Mouse (Mus musculus) retina, adult 2 months (tissue): ENCODE results near the gene 1110004F10Rik.

Experiments used
- DNase-seq: peaks from one replicate; pipeline ENCODE4 v3.0.0-alpha.2; 2012; ENCODE audit warnings: low read depth, low spot score

1110004F10Rik gene

DNA sequence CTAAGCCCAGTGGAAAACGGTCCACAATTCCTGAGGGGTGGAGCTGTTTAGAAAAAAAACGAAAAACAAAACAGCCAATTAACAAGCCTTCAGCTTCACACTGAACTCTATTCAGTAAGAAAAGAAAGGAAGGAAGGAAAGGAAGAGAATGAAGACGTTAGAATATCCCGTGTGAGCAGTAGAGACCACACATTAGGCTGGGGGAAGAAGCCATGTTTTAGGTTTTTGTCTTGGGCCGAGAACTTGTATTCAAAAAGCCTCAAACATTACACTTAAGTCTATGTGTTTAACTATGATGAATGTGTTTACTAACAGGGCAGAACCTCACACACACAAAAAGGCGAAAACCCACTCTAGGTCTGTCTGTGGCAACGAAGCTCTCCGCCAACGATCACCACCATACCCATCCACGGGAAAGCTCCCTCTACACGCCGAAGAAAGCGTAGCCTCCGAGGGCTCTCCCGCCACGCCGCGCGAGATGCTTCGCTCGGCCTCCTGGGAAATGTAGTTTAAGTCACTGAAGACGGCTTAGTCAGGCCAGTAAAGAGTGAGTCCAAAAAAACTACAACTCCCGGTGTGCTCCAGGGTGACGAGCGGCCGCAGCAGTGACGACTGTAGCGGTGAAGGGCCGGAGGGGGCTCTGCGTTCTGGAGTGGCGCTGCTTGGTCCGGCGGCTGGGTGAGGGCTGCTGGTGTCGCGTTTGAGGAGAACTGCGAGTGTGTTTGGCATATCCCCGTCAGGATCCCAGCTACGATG is 53.7 kb downstream of the 1110004F10Rik start:
- DNase-seq = peak; percentile 97

DNA sequence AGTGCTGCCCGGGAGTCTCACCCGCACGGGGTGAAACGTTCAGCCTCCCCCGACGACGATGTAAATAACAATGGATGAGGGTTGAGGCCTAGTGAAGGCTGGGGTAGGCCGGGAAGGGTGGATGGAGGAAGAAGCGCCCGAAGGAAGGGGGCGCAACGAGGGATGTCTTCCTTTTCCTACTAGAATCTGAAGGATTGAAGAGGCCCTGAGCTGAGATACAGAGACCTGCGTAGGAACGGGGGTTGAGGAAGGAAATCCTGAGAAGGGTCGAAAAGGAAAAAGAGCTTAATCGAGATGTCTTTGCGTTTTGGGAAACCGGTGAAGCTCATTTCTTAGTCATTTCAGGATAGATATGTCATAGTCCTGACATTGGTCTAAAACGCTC is 54.3 kb downstream of the 1110004F10Rik start:
- no peak for DNase-seq

DNA sequence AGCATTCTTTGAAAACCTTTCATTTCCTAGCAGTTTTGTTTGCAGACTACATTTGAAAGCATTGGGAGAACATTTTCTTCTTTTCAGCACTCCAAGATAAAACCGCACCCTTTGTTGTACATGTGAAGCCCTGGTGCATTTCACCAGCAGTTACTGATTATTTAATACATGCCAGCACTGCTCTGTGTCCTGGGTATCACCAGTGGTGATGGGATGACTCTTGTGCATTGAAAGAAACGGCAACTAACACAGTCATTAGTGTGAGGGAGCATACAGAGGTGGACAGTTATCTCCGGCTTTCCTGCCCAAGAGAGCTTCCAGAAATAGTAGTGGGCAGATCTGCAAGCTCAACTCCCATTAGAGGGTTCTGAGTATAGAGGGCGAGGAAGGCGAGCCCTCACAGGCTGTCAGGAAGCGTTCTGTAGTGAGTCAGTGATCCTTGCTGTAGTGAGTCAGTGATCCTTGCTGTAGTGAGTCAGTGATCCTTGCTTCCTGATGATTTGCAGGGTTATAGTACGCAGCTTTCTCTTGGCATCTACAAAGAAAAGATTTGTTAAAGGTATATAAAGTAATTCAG is 60.8 kb downstream of the 1110004F10Rik start:
- no peak for DNase-seq

DNA sequence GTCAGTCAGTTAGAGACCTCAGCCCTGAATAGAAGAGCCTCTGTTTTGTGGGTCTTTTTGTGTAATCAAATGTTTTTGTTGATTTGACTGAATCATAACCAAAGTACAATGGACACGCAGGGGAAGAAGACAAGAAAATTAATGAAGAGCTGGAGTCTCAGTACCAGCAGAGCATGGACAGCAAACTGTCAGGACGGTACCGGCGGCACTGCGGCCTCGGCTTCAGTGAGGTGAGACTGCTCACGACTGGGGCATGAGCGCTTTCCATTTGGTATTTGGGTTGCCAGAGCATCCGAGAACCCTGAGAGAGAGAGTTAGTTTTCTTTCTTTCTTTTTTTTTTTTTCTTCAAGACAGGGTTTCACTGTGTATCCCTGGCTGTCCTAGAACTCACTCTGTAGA is 63.9 kb downstream of the 1110004F10Rik start:
- no peak for DNase-seq

DNA sequence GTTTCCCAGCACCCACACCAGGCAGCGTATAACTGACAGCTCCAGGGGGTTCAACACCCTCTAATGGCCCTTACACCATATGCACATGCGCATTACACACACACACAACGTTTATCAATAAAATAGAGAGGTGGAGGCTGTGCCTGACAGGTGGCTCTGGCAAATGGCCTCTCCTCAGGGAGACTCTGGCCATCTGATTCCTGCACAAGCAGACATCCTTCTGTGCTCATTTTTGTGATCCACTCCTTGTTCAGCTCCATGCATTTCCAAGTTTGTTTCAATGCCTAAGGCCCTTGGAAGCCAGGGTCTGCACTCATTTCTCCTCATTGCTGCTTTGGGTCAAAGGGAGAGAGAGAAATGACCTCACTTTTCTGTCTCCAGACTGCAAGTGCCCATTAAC is 71.5 kb downstream of the 1110004F10Rik start:
- no peak for DNase-seq

DNA sequence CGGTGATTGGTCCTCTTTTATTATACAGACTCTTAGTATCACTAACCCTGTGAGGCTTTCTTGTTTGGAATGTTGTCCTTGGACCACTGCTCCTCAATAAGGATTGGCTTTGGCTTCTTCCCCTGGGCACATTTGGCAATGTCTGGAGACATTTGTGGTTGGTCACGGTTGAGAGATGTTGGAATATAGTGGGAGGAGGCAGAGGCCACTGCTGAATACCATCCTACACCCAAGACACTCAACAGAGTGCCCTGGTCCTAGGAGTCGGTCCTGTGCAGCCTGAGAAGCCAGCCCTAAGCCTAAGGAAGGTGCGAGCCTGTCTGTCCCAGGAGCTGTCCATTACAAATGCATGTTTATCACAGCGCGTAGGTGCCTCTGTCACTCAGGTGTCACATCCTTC is 72.3 kb downstream of the 1110004F10Rik start:
- no peak for DNase-seq

DNA sequence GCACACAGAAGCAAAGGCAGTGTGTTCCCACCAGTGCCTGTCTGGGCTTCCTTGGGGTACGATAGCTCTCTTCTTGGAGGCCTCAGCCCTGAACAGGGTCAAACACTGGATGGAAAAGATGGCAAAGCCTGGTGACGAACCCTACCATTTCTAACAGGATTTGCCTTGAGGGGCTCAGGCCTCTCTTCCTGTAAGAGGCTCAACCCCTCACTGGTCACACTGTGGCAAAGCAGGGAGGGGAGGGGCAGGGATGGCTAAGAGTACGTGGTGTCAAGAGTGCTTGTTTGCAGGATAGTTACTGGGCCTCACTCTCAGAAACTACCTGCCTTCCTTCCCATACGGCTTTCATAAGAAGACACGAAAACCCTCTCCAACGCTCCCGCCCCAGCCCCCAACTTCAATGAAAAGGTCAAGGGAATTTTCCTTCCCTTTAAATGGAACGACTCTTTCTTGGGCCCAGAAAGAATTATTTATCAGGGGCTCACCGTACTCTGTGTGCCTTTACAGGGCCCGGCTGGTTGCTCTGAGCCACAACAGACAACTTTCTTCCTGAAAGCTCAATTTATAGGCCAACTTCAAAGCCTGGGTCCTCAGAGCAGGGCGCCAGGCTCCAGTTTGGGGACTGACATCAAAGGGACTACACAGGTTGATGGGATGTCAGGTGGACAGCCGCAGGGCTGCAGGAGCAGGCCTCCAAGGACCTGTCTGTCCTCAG is 76.2 kb downstream of the 1110004F10Rik start:
- DNase-seq = no peak

DNA sequence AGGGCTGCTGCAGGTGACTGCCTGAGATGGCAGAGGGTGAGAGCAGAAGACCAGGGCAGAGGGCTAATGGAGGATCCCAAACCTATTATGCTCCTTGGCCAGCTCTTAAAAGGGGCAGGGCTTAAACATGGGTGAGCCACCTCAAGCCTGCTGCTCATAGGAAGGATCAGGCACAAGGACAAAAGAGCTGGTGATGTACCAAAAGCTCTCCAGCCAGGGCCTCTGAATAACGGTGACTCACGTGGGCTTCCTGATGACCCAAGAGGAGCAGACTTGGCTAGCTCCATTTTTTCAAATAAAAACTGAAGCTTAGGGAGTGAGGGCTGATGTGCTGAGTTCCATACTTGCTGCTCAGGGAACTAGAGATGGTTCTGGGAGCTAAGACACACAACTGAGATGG is 76.8 kb downstream of the 1110004F10Rik start:
- DNase-seq = no peak

DNA sequence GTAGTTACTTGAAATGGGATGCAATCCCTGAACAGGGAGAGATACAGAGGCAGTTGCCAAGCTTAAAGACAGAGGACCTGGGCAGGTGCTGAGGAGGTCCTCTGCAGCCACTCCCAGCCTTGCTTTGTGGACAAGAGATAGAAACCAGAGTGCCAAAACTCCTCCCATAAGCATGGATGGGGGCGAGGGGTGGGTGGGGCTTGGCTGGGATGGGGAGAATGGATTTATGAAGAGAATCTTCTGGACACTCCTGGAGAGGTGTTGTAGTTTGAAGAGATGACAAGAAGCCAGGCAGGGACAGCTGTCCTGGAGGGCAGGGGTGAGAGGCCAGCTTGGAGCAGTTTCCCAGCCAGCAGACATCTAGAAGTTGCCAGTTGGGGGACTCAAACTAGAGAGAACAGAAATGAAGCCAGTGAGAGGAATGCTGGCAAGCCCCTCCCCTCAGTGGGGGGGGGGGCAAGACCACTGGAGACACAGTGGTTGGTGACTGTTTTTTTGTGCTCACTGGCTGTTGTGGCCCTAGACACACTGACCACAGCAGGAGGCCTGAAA is 80.2 kb downstream of the 1110004F10Rik start:
- no peak for DNase-seq

DNA sequence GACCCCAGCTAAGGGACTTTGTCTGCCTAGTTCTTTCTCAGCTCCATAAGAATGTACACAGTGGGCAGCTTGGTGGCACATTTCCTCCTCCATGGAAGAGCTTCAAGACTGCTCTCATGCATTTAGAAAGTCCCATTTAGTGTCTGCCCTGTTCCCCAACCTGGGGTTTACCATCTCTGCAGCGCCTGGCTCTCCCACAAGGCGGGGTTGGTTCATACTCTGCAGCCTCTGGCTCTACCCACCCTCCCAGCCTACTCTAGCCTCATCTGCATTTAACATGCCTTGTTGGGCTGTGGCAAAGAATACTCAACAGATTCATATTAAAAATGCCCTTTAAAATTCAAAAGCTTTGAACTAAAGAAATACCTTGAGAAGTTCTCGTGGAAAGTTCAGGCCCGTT is 81.5 kb downstream of the 1110004F10Rik start:
- DNase-seq = no peak

DNA sequence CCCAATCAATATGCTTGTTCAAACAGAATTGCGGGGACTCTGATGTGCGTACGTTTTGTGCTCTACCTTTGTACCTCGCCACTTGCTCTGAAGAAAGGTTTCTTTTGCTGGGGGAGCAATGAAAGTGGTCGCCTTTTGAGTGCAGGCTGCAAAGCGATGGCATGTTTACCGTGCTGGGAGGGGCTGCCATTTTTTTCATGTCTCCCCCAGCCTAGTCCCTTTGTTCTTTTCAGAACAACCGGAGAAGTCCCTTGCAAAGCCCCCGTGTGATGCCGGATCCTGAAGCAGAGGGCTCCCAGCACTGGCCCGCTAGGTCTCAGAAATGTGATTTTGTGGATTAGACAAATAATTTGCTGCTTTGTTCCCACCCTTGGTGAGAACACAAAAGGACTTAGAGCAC is 82.0 kb downstream of the 1110004F10Rik start:
- no peak for DNase-seq

DNA sequence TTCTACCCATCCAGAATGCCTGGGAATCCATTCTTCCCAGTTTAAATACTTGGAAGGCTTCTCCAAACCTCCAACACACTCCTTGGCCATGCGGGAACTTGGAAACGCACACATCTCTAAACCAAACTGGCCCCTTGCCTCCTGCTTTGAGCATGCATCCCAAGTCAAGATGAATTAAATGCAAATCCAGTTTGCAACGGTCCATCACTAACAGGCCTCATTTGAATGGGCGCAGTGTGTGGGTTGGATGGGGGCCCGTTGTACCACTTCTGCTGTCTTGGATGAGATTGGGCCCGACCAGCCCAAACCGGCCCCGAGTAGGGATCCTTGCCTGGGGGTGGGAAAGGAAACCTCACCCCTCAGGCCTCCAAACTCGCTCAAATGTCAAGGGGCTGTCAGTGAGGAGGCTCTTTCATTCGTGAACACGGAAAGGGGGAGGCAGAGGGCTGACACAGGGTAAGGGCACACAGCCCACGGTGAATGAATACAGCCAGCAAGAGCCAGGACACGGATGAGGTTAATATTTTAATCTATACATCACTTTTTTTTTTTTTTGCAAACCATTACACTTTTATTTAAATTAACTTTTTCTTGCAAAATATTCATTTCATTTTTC is 83.9 kb downstream of the 1110004F10Rik start:
- DNase-seq = no peak

DNA sequence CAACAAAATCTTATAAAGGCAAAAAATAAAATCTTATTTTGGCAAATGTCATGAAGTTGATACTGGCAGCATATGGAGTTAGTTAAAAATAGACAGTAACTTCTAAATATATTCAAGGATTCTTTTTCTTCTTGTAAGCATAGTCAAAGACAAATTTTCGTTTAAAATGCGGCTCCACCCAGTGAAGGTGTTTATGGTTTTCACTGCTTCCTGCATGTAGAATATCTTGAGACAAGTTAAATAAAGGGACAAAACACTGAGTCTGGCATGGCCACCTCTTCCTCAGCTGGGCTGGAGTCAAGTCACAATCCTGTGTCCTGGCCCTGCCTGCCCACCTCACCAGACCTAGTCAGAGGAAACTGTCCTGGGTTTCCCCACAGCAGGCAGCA is 84.4 kb downstream of the 1110004F10Rik start:
- DNase-seq = no peak

DNA sequence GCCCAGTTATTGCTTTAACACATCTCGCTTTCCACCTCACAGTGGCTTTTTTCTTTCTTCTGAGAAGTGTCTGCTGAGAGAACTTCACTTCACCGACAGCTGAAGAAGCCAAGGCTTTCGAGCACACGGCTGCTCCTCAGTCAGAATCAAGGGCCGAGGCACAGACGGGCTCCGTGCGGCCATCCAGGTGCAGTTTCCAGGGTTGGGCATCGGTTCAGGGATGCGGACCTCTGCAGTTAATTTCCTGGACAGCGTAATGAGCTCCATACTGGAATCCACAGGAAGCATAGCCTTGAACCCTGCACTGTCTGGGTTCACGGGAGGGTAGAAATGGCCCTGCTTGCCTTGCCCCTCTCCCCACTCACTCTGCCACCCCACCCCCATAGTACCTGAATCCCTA is 84.9 kb downstream of the 1110004F10Rik start:
- DNase-seq = no peak

DNA sequence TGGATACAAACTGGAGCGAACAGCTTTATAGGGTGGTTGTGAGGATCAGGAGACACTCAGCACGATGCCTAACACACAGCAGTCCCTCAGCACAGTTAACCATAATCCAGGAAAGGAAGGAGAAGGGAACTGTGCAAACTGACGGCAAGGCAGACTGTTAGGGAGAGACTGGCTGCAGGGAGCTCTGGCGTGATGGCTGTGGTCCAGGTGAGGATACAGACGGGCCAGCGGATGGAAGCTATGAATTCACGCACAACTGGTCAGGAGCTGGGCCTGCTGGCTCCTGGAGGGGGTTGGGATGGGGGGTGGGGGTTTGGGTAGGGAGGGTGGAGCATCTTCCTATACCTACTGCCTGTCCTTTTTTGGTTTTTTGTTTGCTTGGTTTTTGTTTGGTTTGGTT is 86.5 kb downstream of the 1110004F10Rik start:
- no peak for DNase-seq

DNA sequence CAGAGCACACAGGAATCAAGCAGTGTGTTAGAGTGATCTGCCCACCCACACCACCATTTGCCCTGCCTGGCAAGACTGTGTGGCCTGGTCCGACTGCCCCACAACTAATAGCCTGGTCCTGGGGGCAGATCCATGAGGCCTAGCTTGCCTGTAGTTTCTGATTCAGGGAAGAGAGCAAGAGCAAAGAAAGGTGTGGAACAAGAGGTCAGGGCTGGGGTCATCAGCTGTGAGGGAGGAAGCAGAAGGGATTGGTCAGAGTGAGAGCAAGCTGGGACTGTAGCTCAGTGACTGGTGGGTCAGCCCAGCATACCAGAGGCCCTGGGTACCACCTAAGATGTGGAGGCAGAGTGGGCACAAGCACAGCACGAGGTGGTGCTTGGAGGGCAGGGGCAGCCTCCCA is 87.9 kb downstream of the 1110004F10Rik start:
- DNase-seq = no peak

DNA sequence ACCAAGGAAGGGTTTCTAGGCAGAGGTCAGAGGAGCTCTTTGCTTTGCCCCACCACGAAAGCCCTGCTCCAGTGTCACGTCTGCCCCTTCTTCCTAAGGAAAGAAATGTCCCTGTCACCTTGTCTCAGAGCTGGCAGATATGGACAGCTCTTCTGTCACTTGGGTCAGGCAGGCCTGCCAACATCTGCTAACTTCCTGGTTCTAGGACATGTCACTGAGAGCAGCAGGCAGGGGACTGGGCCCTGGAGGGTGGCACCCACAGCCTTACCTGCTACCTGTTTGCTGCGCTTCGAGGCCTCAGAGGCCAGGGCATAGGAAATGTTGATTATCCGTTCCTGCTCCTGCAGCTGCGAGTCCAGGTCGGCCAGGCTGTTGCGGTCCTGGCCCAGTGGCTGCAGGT is 89.1 kb downstream of the 1110004F10Rik start:
- no peak for DNase-seq

DNA sequence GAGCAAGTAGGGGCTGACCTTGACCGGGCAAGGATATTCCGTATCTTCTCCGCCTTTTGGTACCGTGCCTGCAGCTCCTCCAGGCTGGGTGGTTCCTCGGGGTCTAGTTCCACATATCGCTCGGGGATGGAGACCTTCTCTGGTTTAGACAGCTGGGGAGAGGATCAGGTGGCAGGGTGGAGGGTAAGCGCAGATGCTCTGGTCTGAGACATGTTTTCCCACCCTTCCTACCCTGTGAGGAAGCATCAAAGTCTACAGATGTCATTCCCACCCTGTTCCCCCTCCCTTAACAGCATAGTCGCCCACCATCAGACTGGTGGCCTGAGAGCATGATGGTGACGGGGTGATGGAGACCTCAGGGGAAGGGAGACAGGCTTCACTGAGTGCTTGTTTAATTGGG is 90.2 kb downstream of the 1110004F10Rik start:
- no peak for DNase-seq

DNA sequence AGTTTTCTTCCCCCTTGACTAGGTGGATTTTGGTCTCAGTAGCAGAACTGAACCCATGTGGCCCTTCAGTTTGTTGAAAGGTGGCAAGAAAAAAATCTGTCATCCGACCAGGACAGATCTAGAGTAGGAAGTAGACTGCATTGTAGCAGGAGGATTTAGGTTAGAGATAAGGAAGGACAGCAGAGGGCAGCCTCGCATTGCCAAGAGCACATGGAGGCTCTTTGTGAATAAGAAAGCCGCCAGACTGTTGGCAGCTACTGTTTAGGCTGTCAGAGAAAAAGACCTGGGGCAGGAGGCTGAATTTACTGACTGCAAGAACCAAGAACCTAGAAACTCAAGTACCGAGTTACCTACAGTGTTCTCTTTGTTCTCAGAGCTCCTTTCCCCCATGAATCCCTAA is 92.2 kb downstream of the 1110004F10Rik start:
- DNase-seq = peak; percentile 18

DNA sequence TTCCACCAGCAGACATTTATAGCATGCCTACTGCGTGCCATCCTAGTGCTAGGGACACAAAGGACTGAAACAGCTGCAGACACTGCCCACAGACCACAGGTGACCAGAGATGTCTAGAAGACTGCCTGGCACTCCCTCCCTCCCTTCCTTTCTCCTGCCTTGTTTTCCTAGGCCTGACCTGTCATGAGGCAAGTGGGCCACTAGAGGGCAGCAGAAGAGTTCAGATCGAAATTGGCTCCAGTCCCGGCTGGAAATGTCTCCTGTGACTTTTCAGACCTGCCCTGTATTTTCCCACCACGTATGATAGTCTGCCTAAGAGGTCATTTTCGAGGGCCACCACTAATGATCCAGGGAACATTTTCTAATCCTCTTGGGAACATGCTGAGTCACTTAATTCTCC is 92.9 kb downstream of the 1110004F10Rik start:
- DNase-seq = peak; percentile 67

DNA sequence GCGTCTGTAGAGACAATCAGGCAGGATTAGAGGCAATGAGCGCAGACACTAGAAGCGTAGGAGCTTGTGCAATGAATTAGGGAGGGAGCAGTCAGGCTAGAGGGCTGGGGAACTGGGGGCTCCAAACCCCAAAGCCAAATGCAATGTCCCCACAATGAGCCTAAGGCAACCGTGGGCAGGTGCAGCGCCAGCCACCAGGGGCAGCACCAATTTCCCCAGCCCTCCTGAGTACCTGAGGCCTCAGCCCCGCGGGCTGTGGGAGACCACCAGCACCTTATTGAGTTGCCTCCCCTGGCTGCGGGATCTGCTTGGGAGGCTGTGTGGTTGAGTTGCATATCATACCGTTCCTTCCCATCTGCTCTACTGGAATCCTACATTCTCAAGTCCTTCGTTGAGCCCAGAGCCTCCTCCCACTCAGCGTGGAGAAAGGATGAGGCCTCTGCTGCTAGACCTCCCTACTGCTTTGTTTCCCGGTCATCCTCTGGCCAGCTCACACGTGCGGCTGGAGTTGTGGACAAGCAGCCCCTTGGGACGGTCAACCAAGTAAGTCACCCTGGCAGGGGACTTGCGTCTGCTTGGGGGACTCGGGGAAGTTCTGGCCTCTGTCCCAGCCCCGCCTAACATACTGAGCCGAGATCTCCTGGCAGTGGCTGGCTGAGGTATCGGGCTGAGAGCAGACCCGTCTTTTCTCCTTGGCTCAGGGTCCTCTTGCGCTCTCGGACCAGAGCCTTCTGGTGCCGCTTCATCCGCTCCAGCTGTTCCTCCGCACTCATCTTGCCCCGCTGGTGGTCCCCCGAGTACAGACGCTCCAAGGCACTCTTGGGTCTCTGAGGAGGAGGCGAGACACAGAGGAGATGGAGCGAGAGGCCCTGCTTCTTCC is 95.5 kb downstream of the 1110004F10Rik start:
- no peak for DNase-seq
